10 mouse cellular contexts compared by ENCODE assay signal in the genomic region with DNA sequence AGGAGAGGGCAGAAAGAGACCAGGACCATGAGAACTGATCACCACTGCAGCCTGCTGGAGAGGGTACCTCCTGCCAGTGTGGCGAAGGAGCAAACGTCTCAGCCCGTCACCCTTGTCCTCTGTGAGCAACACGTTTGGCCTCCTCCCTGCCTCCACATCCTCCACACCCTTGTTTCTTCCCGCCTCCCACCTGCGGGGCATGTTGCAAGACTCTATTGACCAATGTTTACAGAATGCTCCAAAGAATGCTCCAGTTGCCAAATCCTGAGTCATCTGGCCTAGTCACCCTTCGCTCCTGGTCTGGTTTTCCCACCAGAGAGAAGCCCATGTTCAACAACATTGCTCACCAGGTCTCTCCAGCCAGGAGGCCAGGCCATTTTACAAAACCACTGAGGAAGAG. TPM values are rescaled to one million over a fixed set of nuclear protein-coding genes. Genes with fewer than 3 reads are reported as not detected.
DNase-seq lines count a peak whose midpoint lies in the region; TF ChIP-seq lines count a peak whose summit lies in the region.
"Had no signal": no experiment of that assay in that cellular context is flagged by ENCODE, and none has a peak within 500 bp of the region (broad histone marks: within the 10 kb centered on the region; RNA-seq: fewer than 3 reads in every experiment).

No protein-coding gene starts in this region.

- no peak for TF ChIP-seq CTCF in ES-Bruce4 (IDR thresholded peaks at IDR 0.05; ENCODE audit: low read depth, low read length)

- H3K36me3 ChIP-seq in ES-Bruce4 (ENCODE audit: control insufficient read depth, insufficient read depth, low read length, poor library complexity, severe bottlenecking), result no peaks in the 10 kb centered on the region
- no peaks in the 10 kb centered on the region for H3K36me3 ChIP-seq in heart, embryonic 10.5 days

- peak; percentile 82 for DNase-seq in gastrocnemius, adult 18-20 months (ENCODE audit: low spot score)
- no peak for DNase-seq in gastrocnemius, postnatal 10 days
- no peak for DNase-seq in heart, embryonic 10.5 days (ENCODE audit: low spot score)
- peak; percentile 93 for DNase-seq in lung, postnatal 36 days
- no peak for DNase-seq in embryo, embryonic 11 days
- no peak for DNase-seq in spleen, postnatal 4 days (ENCODE audit: low spot score in 2 of 2)
- DNase-seq in right cerebral cortex, postnatal 36 days (ENCODE audit: low spot score in 2 of 2), result no peak
- DNase-seq: thymus, adult 18-20 months had no signal

- peak; percentile 50; the same call in 1 of the 2 replicates for TF ChIP-seq EP300 in ES-Bruce4 (IDR thresholded peaks at IDR 0.05; ENCODE audit: insufficient read depth, low read depth, low read length)

- 73% methylated on average over 7 of the region's 7 CpGs for WGBS in heart, embryonic 10.5 days

- H3K9me3 ChIP-seq in ES-Bruce4 (replicated peaks; ENCODE audit: control insufficient read depth, insufficient read depth, low read length, poor library complexity, severe bottlenecking), result no peaks in the 10 kb centered on the region
- H3K9me3 ChIP-seq in heart, embryonic 10.5 days, result no peaks in the 10 kb centered on the region
- H3K9me3 ChIP-seq: forebrain, embryonic 13.5 days had no signal

- H3K27ac ChIP-seq in ES-Bruce4 (ENCODE audit: insufficient read depth, low read length), result no peak overlapping the region
- H3K27ac ChIP-seq in heart, embryonic 10.5 days, result peak overlapping the region; percentile 3; the same call in 1 of the 2 replicates
- H3K27ac ChIP-seq: forebrain, embryonic 13.5 days had no signal

- TF ChIP-seq POLR2A in ES-Bruce4 (IDR thresholded peaks at IDR 0.05; ENCODE audit: insufficient read depth, low read length), result no peak

- H3K27me3 ChIP-seq in ES-Bruce4 (ENCODE audit: control insufficient read depth, insufficient read depth, low read length, poor library complexity, severe bottlenecking), result no peaks in the 10 kb centered on the region
- H3K27me3 ChIP-seq in heart, embryonic 10.5 days (ENCODE audit: insufficient read depth, poor library complexity, severe bottlenecking), result 0 out of 2 replicates have a peak, but pooled peaks cover 21% of the 10 kb centered on the region

- H3K4me3 ChIP-seq in ES-Bruce4 (ENCODE audit: low read depth, low read length), result no peak overlapping the region
- no peak overlapping the region for H3K4me3 ChIP-seq in heart, embryonic 10.5 days
- H3K4me3 ChIP-seq: forebrain, embryonic 13.5 days had no signal

- H3K9ac ChIP-seq in ES-Bruce4 (ENCODE audit: low read depth, poor library complexity, severe bottlenecking), result no peak overlapping the region
- H3K9ac ChIP-seq: forebrain, embryonic 13.5 days had no signal

- H3K4me1 ChIP-seq in ES-Bruce4 (ENCODE audit: control insufficient read depth, insufficient read depth, low read length), result peaks cover 17% of the 10 kb centered on the region
- H3K4me1 ChIP-seq in heart, embryonic 10.5 days, result peaks cover 49% of the 10 kb centered on the region

RNA-seq across cellular contexts. Expression of a gene that starts 24.6 kb away (rescaled TPM):
- total RNA-seq in gastrocnemius, adult 18-20 months (2021), result 10 to 100 TPM in 1 of 2 experiments, 1 to 10 TPM in 1; 4.7 to 19.4 TPM
- total RNA-seq in gastrocnemius, postnatal 10 days (2021), result 1 to 10 TPM; 5.8 to 9.1 TPM
- polyA plus RNA-seq in ES-Bruce4 (2011; ENCODE audit: insufficient read depth, insufficient read length, low read depth, missing spikeins), result 5.9 and 7.7 TPM in 2 replicates
- 3.4 and 8.6 TPM in 2 replicates for polyA plus RNA-seq in heart, embryonic 10.5 days (2016; fragmentation: Nextera tagmentation; extraction: Ambion mirVana)

Comparison
In these comparisons a context has a peak if more than half of its experiments do, and no peak if none do; other contexts are left out.
1. DNase-seq: peak in gastrocnemius, adult 18-20 months (single experiment) and lung, postnatal 36 days (single experiment); none in gastrocnemius, postnatal 10 days (single experiment), heart, embryonic 10.5 days (single experiment), embryo, embryonic 11 days (single experiment), spleen, postnatal 4 days (0 of 2) and right cerebral cortex, postnatal 36 days (0 of 2).